In genomic region chr10:127848089-127848488, GRCm38 (mm10) we compare ENCODE assay signal across 31 mouse cellular contexts. TPM values are rescaled to one million over a fixed set of nuclear protein-coding genes. Genes with fewer than 3 reads are reported as not detected.
DNase-seq lines count a peak whose midpoint lies in the region; ATAC-seq and TF ChIP-seq lines count a peak whose summit lies in the region.
"Had no signal": no experiment of that assay in that cellular context is flagged by ENCODE, and none has a peak within 500 bp of the region (broad histone marks: within the 10 kb centered on the region; RNA-seq: fewer than 3 reads in every experiment).

No protein-coding gene starts in this region.

- no peaks in the 10 kb centered on the region for H3K79me2 ChIP-seq in liver, adult 2 months (ENCODE audit: control insufficient read depth, insufficient read depth, low read length)

- ATAC-seq in kidney, postnatal 0 days (replicated peaks; ENCODE audit: low FRiP score, low read depth), result peak; percentile 85
- ATAC-seq: forebrain, postnatal 0 days; inflammation-experienced regulatory T-cells, adult 6 months had no signal

- no peaks in the 10 kb centered on the region for H3K9me3 ChIP-seq in kidney, postnatal 0 days (replicated peaks; ENCODE audit: low read length)
- H3K9me3 ChIP-seq: embryonic facial prominence, embryonic 10.5 days; hindbrain, embryonic 13.5 days; limb, embryonic 15.5 days; midbrain, embryonic 10.5 days had no signal

- no peak overlapping the region for H3K9ac ChIP-seq in kidney, postnatal 0 days (ENCODE audit: low read depth, low read length)
- no peak overlapping the region for H3K9ac ChIP-seq in liver, adult 2 months (ENCODE audit: low read depth, low read length)
- H3K9ac ChIP-seq: forebrain, postnatal 0 days; heart, embryonic 12.5 days; hindbrain, embryonic 13.5 days; limb, embryonic 15.5 days had no signal

- no peaks in the 10 kb centered on the region for H3K36me3 ChIP-seq in kidney, postnatal 0 days (ENCODE audit: insufficient read depth, low read length)
- no peaks in the 10 kb centered on the region for H3K36me3 ChIP-seq in liver, adult 2 months (ENCODE audit: control insufficient read depth, insufficient read depth, low read length)
- H3K36me3 ChIP-seq: embryonic facial prominence, embryonic 10.5 days; heart, embryonic 12.5 days; hindbrain, embryonic 13.5 days; limb, embryonic 15.5 days; midbrain, embryonic 10.5 days had no signal

- H3K4me1 ChIP-seq in kidney, postnatal 0 days (replicated peaks; ENCODE audit: insufficient read depth, low read length), result no peaks in the 10 kb centered on the region
- H3K4me1 ChIP-seq in liver, adult 2 months (ENCODE audit: control insufficient read depth, insufficient read depth, low read length), result peaks cover 4% of the 10 kb centered on the region
- H3K4me1 ChIP-seq: embryonic facial prominence, embryonic 10.5 days; heart, embryonic 12.5 days; hindbrain, embryonic 13.5 days; limb, embryonic 15.5 days; midbrain, embryonic 10.5 days had no signal

- 58% methylated on average over 1 of the region's 1 CpGs for WGBS in kidney, postnatal 0 days
- 27% methylated on average over 1 of the region's 1 CpGs for WGBS in liver, adult 2 months

- intact Hi-C loops in heart, postnatal 10 days (cut with DNase I), result no loop called here

- H3K4me2 ChIP-seq in kidney, postnatal 0 days (ENCODE audit: low read length), result no peak overlapping the region
- H3K4me2 ChIP-seq: heart, embryonic 12.5 days; hindbrain, embryonic 13.5 days; limb, embryonic 15.5 days had no signal

- no peak for TF ChIP-seq CTCF in kidney, postnatal 0 days (IDR thresholded peaks at IDR 0.05; ENCODE audit: low read depth)
- TF ChIP-seq CTCF in liver, adult 2 months (IDR thresholded peaks at IDR 0.05; ENCODE audit: low read depth, low read length), result no peak

- peak; percentile 52 for DNase-seq in heart, adult 11 months
- DNase-seq in heart, postnatal 10 days, result no peak
- peak; percentile 10 for DNase-seq in kidney, postnatal 0 days (ENCODE audit: low spot score)
- DNase-seq in liver, adult 2 months (ENCODE audit: extremely low read depth, low read depth, low spot score), result peak; percentile 84
- DNase-seq in layer of hippocampus, adult 9-11 months, result no peak
- no peak for DNase-seq in lung, postnatal 10 days
- no peak for DNase-seq in urinary bladder, adult 18-20 months (ENCODE audit: low spot score in 2 of 2)
- DNase-seq: adrenal gland, postnatal 10 days; cerebellum, adult 9-10 months; forebrain, postnatal 0 days; gastrocnemius, postnatal 14 days; heart, adult 18-20 months; heart, postnatal 14 days; left cerebral cortex, postnatal 4 days; right cerebral cortex, adult 18-20 months; right cerebral cortex, postnatal 4 days; thymus, postnatal 14 days had no signal

- no peak overlapping the region for H3K27ac ChIP-seq in kidney, postnatal 0 days
- no peak overlapping the region for H3K27ac ChIP-seq in liver, adult 2 months (replicated peaks; ENCODE audit: insufficient read depth, low read depth, low read length)
- H3K27ac ChIP-seq: embryonic facial prominence, embryonic 10.5 days; hindbrain, embryonic 13.5 days; limb, embryonic 15.5 days; midbrain, embryonic 10.5 days had no signal

- TF ChIP-seq POLR2A in liver, adult 2 months (IDR thresholded peaks at IDR 0.05; ENCODE audit: extremely low read depth, insufficient read depth, low read length), result no peak

- no peaks in the 10 kb centered on the region for H3K27me3 ChIP-seq in kidney, postnatal 0 days (ENCODE audit: insufficient read depth, low read length)
- no peaks in the 10 kb centered on the region for H3K27me3 ChIP-seq in liver, adult 2 months (ENCODE audit: control insufficient read depth, insufficient read depth, low read length)
- H3K27me3 ChIP-seq: heart, embryonic 12.5 days; hindbrain, embryonic 13.5 days; limb, embryonic 15.5 days had no signal

- no peak overlapping the region for H3K4me3 ChIP-seq in kidney, postnatal 0 days (replicated peaks; ENCODE audit: low read depth, low read length)
- no peak overlapping the region for H3K4me3 ChIP-seq in liver, adult 2 months (ENCODE audit: insufficient read depth, low read depth, low read length)
- H3K4me3 ChIP-seq: embryonic facial prominence, embryonic 10.5 days; heart, embryonic 12.5 days; hindbrain, embryonic 13.5 days; limb, embryonic 15.5 days; midbrain, embryonic 10.5 days had no signal

RNA-seq across cellular contexts. Expression of gene Rdh19, which starts 1.6 kb away (rescaled TPM):
- not detected for total RNA-seq in heart, postnatal 10 days (2021)
- 11.4 and 12.6 TPM in 2 replicates for polyA plus RNA-seq in kidney, postnatal 0 days (2015; fragmentation: Nextera tagmentation; extraction: Ambion mirVana)
- total RNA-seq in liver, adult 2 months (2014; rRNA removed), result not detected in 2 replicates
- polyA plus RNA-seq in liver, adult 2 months (2012; rRNA removed), result 0.05 TPM in 1 of 2 replicates, not detected in the other
- total RNA-seq: common myeloid progenitor, adult 5-6 weeks; forebrain, postnatal 0 days; gastrocnemius, postnatal 14 days; heart, adult 18-20 months; heart, postnatal 14 days; layer of hippocampus, postnatal 14 days; left cerebral cortex, adult 8-10 months; left cerebral cortex, postnatal 4 days; midbrain, postnatal 0 days had no signal
- polyA plus RNA-seq: brain, embryonic 14.5 days; embryonic facial prominence, embryonic 10.5 days; forebrain, postnatal 0 days; heart, embryonic 12.5 days; hindbrain, embryonic 13.5 days; inflammation-experienced regulatory T-cells, adult 6 months; limb, embryonic 15.5 days; lung, embryonic 16.5 days; midbrain, embryonic 10.5 days; midbrain, postnatal 0 days; neural tube, embryonic 14.5 days; stomach, embryonic 14.5 days had no signal

RNA-seq across cellular contexts. Expression of gene Rdh16f2, which starts 18.2 kb away (rescaled TPM):
- total RNA-seq in heart, postnatal 10 days (2021), result not detected
- polyA plus RNA-seq in kidney, postnatal 0 days (2015; fragmentation: Nextera tagmentation; extraction: Ambion mirVana), result 2.1 and 2.3 TPM in 2 replicates
- 282 and 329 TPM in 2 replicates for total RNA-seq in liver, adult 2 months (2014; rRNA removed)
- 281 and 297 TPM in 2 replicates for polyA plus RNA-seq in liver, adult 2 months (2012; rRNA removed)
- total RNA-seq: common myeloid progenitor, adult 5-6 weeks; forebrain, postnatal 0 days; gastrocnemius, postnatal 14 days; heart, adult 18-20 months; heart, postnatal 14 days; layer of hippocampus, postnatal 14 days; left cerebral cortex, adult 8-10 months; left cerebral cortex, postnatal 4 days; midbrain, postnatal 0 days had no signal
- polyA plus RNA-seq: brain, embryonic 14.5 days; embryonic facial prominence, embryonic 10.5 days; forebrain, postnatal 0 days; heart, embryonic 12.5 days; hindbrain, embryonic 13.5 days; inflammation-experienced regulatory T-cells, adult 6 months; limb, embryonic 15.5 days; lung, embryonic 16.5 days; midbrain, embryonic 10.5 days; midbrain, postnatal 0 days; neural tube, embryonic 14.5 days; stomach, embryonic 14.5 days had no signal

RNA-seq across cellular contexts. Expression of gene Rdh7, which starts 40.5 kb away (rescaled TPM):
- not detected for total RNA-seq in heart, postnatal 10 days (2021)
- 0.13 and 0.21 TPM in 2 replicates for polyA plus RNA-seq in kidney, postnatal 0 days (2015; fragmentation: Nextera tagmentation; extraction: Ambion mirVana)
- 1,124 and 1,219 TPM in 2 replicates for total RNA-seq in liver, adult 2 months (2014; rRNA removed)
- polyA plus RNA-seq in liver, adult 2 months (2012; rRNA removed), result 1,436 and 1,472 TPM in 2 replicates
- total RNA-seq: common myeloid progenitor, adult 5-6 weeks; forebrain, postnatal 0 days; gastrocnemius, postnatal 14 days; heart, adult 18-20 months; heart, postnatal 14 days; layer of hippocampus, postnatal 14 days; left cerebral cortex, adult 8-10 months; left cerebral cortex, postnatal 4 days; midbrain, postnatal 0 days had no signal
- polyA plus RNA-seq: brain, embryonic 14.5 days; embryonic facial prominence, embryonic 10.5 days; forebrain, postnatal 0 days; heart, embryonic 12.5 days; hindbrain, embryonic 13.5 days; inflammation-experienced regulatory T-cells, adult 6 months; limb, embryonic 15.5 days; lung, embryonic 16.5 days; midbrain, embryonic 10.5 days; midbrain, postnatal 0 days; neural tube, embryonic 14.5 days; stomach, embryonic 14.5 days had no signal

RNA-seq across cellular contexts. Expression of gene Rdh16, which starts 47.1 kb away (rescaled TPM):
- not detected for total RNA-seq in heart, postnatal 10 days (2021)
- 12.7 and 13.1 TPM in 2 replicates for polyA plus RNA-seq in kidney, postnatal 0 days (2015; fragmentation: Nextera tagmentation; extraction: Ambion mirVana)
- 74.0 and 111 TPM in 2 replicates for total RNA-seq in liver, adult 2 months (2014; rRNA removed)
- polyA plus RNA-seq in liver, adult 2 months (2012; rRNA removed), result 43.8 and 55.8 TPM in 2 replicates
- total RNA-seq: common myeloid progenitor, adult 5-6 weeks; forebrain, postnatal 0 days; gastrocnemius, postnatal 14 days; heart, postnatal 14 days; midbrain, postnatal 0 days had no signal
- polyA plus RNA-seq: brain, embryonic 14.5 days; embryonic facial prominence, embryonic 10.5 days; heart, embryonic 12.5 days; hindbrain, embryonic 13.5 days; inflammation-experienced regulatory T-cells, adult 6 months; lung, embryonic 16.5 days; midbrain, embryonic 10.5 days; midbrain, postnatal 0 days; neural tube, embryonic 14.5 days; stomach, embryonic 14.5 days had no signal

RNA-seq across cellular contexts. Expression of gene Sdr9c7, which starts 50.2 kb away (rescaled TPM):
- not detected for total RNA-seq in heart, postnatal 10 days (2021)
- not detected in 2 replicates for polyA plus RNA-seq in kidney, postnatal 0 days (2015; fragmentation: Nextera tagmentation; extraction: Ambion mirVana)
- total RNA-seq in liver, adult 2 months (2014; rRNA removed), result 25.6 and 26.9 TPM in 2 replicates
- polyA plus RNA-seq in liver, adult 2 months (2012; rRNA removed), result 20.4 and 36.7 TPM in 2 replicates
- total RNA-seq: common myeloid progenitor, adult 5-6 weeks; forebrain, postnatal 0 days; gastrocnemius, postnatal 14 days; heart, adult 18-20 months; left cerebral cortex, adult 8-10 months; left cerebral cortex, postnatal 4 days had no signal
- polyA plus RNA-seq: brain, embryonic 14.5 days; embryonic facial prominence, embryonic 10.5 days; forebrain, postnatal 0 days; heart, embryonic 12.5 days; hindbrain, embryonic 13.5 days; inflammation-experienced regulatory T-cells, adult 6 months; lung, embryonic 16.5 days; midbrain, embryonic 10.5 days; midbrain, postnatal 0 days; neural tube, embryonic 14.5 days; stomach, embryonic 14.5 days had no signal

Comparison
In these comparisons a context has a peak if more than half of its experiments do, and no peak if none do; other contexts are left out.
1. DNase-seq: peak in heart, adult 11 months (single experiment), kidney, postnatal 0 days (single experiment) and liver, adult 2 months (single experiment); none in heart, postnatal 10 days (0 of 2), layer of hippocampus, adult 9-11 months (single experiment), lung, postnatal 10 days (single experiment) and urinary bladder, adult 18-20 months (0 of 2).
2. RNA of gene Rdh16f2, which starts 18.2 kb away (total RNA-seq): 282 to 329 TPM in liver, adult 2 months; not detected in heart, postnatal 10 days; every median in the first group is over 100 times any median in the second.
3. RNA of gene Rdh7, which starts 40.5 kb away (total RNA-seq): 1,124 to 1,219 TPM in liver, adult 2 months; not detected in heart, postnatal 10 days; every median in the first group is over 1,000 times any median in the second.